Mouse (Mus musculus): ENCODE measurements at regions not wholly inside any gene's neighbourhood (a gene's known extent, or its start where the extent isn't known, plus 50 kb on each side); places are given as distances from the start of the nearest gene placed in this dataset.

GRCm38 (mm10) chr15:67019194-67019661 is 518.5 kb upstream of the Lrrc6 start:
- intact Hi-C loops (cut with DNase I; ENCODE audit: low total_unique reads), result no loop called here
- DNase-seq, result peak; percentile 63
